Mouse (Mus musculus): ENCODE data around the gene Tab3. TPM values are rescaled to one million over a fixed set of nuclear protein-coding genes. Genes with fewer than 3 reads are reported as not detected.

The Tab3 gene
- 2.5 and 3.2 TPM in 2 replicates for polyA plus RNA-seq (2015; fragmentation: Nextera tagmentation; extraction: Ambion mirVana)

GRCm38 (mm10) chrX:85573532-85574181, at the start of gene Tab3:
Gene Tab3 (plus strand): TSS chrX:85574022.

Small RNAs within 50 kb of the gene (microRNA-seq; reads per million reads assigned to microRNA genes)
- not detected for gene Gm44378 (ENCODE audit: borderline replicate concordance, insufficient number of aligned reads)

Other genes with a start within 250 kb of the Tab3 start
- gene Gk, start 202.8 kb downstream of the Tab3 start, polyA plus RNA-seq (2015; fragmentation: Nextera tagmentation; extraction: Ambion mirVana) = 3.8 and 4.6 TPM in 2 replicates

Data from adrenal gland, postnatal 0 days (tissue).